Mouse (Mus musculus) small intestine, adult 2 months (tissue): ENCODE data around the gene Pcnx3.

Experiments used
- CTCF ChIP-seq: fragments of 200-500 bp; IDR thresholded peaks from 2 replicates; pipeline ENCODE4 v1.5.1; 2012; ENCODE audit warnings: low read depth, mild to moderate bottlenecking, control low read depth, inconsistent platforms, low read length, moderate library complexity, mixed read lengths; ENCODE audit not compliant: insufficient replicate concordance, insufficient read length; ENCODE audit errors: extremely low read depth
- POLR2A ChIP-seq: fragments of 200-500 bp; IDR thresholded peaks from 2 replicates; pipeline ENCODE4 v1.6.1; 2012; ENCODE audit warnings: low read depth, mild to moderate bottlenecking, control low read depth, inconsistent platforms, low read length, moderate library complexity

GRCm38 (mm10) chr19:5716955-5717354, 28.2 kb upstream of the Pcnx3 start:
- TF ChIP-seq CTCF (no peak), POLR2A (no peak)
